8 mouse cellular contexts compared by ENCODE assay signal in the genomic region with DNA sequence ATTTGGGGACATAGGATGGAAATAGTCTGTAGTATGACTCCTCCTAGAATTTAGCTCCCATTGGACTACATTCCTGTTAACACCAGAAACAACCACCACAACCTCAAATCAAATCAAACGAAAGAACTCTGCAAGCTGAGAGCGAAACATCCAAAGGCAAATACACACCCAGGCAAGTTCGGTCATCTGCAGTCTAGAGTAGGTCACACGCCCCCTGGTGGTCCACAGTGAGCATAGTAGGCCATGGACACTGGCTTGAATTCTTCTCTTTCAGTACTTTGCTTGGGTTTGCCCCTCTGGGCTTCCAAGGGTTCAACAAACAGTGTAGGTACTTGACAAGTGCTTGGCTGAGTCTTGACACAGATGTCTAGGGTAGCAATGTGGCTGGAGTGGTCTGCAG. TPM values are rescaled to one million over a fixed set of nuclear protein-coding genes. Genes with fewer than 3 reads are reported as not detected.
DNase-seq lines count a peak whose midpoint lies in the region; ATAC-seq lines count a peak whose summit lies in the region.

No protein-coding gene starts in this region.

- H3K4me2 ChIP-seq in forebrain, embryonic 15.5 days (replicated peaks), result no peak overlapping the region

- peak; percentile 59 for DNase-seq in MEL-GATA-1-ER (ENCODE audit: extremely low read depth, low read depth)
- peak; percentile 52 for DNase-seq in cerebellum, adult 11-12 months
- DNase-seq in heart, postnatal 25 days (ENCODE audit: low spot score), result peak; percentile 23
- DNase-seq in layer of hippocampus, adult 9-11 months, result peak; percentile 59
- peak; percentile 82 for DNase-seq in lung, postnatal 10 days
- DNase-seq in ovary, postnatal 36 days (ENCODE audit: low spot score), result peak; percentile 60
- peak; percentile 35 for DNase-seq in urinary bladder, adult 2 months (ENCODE audit: low spot score)

- H3K36me3 ChIP-seq in forebrain, embryonic 15.5 days, result no peaks in the 10 kb centered on the region

- H3K27ac ChIP-seq in forebrain, embryonic 15.5 days (replicated peaks), result no peak overlapping the region

- H3K9me3 ChIP-seq in forebrain, embryonic 15.5 days, result no peaks in the 10 kb centered on the region

- ATAC-seq in forebrain, embryonic 15.5 days (replicated peaks), result peak; percentile 40; the same call in 1 of the 2 replicates

- 22% methylated on average over 4 of the region's 4 CpGs for WGBS in forebrain, embryonic 15.5 days

- intact Hi-C loops in heart, postnatal 25 days (cut with DNase I), result loop anchor here (1.0 to 5.0 kb wide), 2 partner anchors 104 to 145 kb away; no protein-coding TSS in a partner anchor

- H3K9ac ChIP-seq in forebrain, embryonic 15.5 days (replicated peaks), result no peak overlapping the region

- no peaks in the 10 kb centered on the region for H3K27me3 ChIP-seq in forebrain, embryonic 15.5 days

- H3K4me3 ChIP-seq in forebrain, embryonic 15.5 days, result no peak overlapping the region

- H3K4me1 ChIP-seq in forebrain, embryonic 15.5 days, result no peaks in the 10 kb centered on the region

RNA-seq across cellular contexts. Expression of gene Plg, which starts 6.4 kb away (rescaled TPM):
- 0.23 TPM in 1 of 2 replicates, not detected in the other for polyA plus RNA-seq in forebrain, embryonic 15.5 days (2015; fragmentation: Nextera tagmentation; extraction: Ambion mirVana)
- not detected for total RNA-seq in heart, postnatal 25 days (2021)
- 0.04 TPM in 1 of 2 replicates, not detected in the other for polyA plus RNA-seq in urinary bladder, adult 2 months (2012; rRNA removed)

RNA-seq across cellular contexts. Expression of gene Map3k4, which starts 53.4 kb away (rescaled TPM):
- 37.4 and 47.3 TPM in 2 replicates for polyA plus RNA-seq in forebrain, embryonic 15.5 days (2015; fragmentation: Nextera tagmentation; extraction: Ambion mirVana)
- 10 to 100 TPM; 42.9 to 46.3 TPM for total RNA-seq in heart, postnatal 25 days (2021)
- 14.3 and 21.8 TPM in 2 replicates for polyA plus RNA-seq in urinary bladder, adult 2 months (2012; rRNA removed)

Comparison
In these comparisons a context has a peak if more than half of its experiments do, and no peak if none do; other contexts are left out.
1. DNase-seq: peak in every context shown above with its lines; median percentile 82 in lung, postnatal 10 days; 60 in ovary, postnatal 36 days; 59 in MEL-GATA-1-ER; 59 in layer of hippocampus, adult 9-11 months; 52 in cerebellum, adult 11-12 months; 35 in urinary bladder, adult 2 months; 23 in heart, postnatal 25 days.